Mouse (Mus musculus) hindbrain, postnatal 0 days (tissue): ENCODE results near the gene Cacna2d3. TPM values are rescaled to one million over a fixed set of nuclear protein-coding genes. Genes with fewer than 3 reads are reported as not detected.

Source experiments
- ATAC-seq: fragments of 200-750 bp; cut with Nextera tagmentation; 2 replicates; pipeline ENCODE4 v1.8.0; 2017; ENCODE audit warnings: mild to moderate bottlenecking, moderate TSS enrichment, moderate library complexity
- DNase-seq: peaks from one replicate; pipeline ENCODE4 v3.0.0-alpha.2; 2015; ENCODE audit warnings: low spot score
- H3K27ac ChIP-seq: fragments of 300-500 bp; sonication (generic); 2 replicates; pipeline ENCODE4 v1.5.1; 2014; ENCODE audit warnings: mild to moderate bottlenecking
- H3K27me3 ChIP-seq: fragments of 300-500 bp; sonication (generic); 2 replicates; pipeline ENCODE4 v1.6.1; 2014; ENCODE audit warnings: low read length, mixed read lengths; ENCODE audit not compliant: insufficient read depth
- H3K36me3 ChIP-seq: fragments of 300-500 bp; sonication (generic); 2 replicates; pipeline ENCODE4 v1.6.1; 2014; ENCODE audit warnings: low read length, mixed read lengths; ENCODE audit not compliant: insufficient read depth
- H3K4me1 ChIP-seq: fragments of 300-500 bp; sonication (generic); 2 replicates; pipeline ENCODE4 v1.6.1; 2014; ENCODE audit warnings: antibody characterized with exemption, low read length, mixed read lengths; ENCODE audit not compliant: insufficient read depth
- H3K4me2 ChIP-seq: fragments of 300-500 bp; sonication (generic); 2 replicates; pipeline ENCODE4 v1.6.1; 2014; ENCODE audit warnings: low read depth, mild to moderate bottlenecking, low read length, moderate library complexity, mixed read lengths
- H3K4me3 ChIP-seq: fragments of 300-500 bp; sonication (generic); 2 replicates; pipeline ENCODE4 v1.5.1; 2014; ENCODE audit warnings: low read length
- H3K9ac ChIP-seq: fragments of 300-500 bp; sonication (generic); replicated peaks from 2 replicates; pipeline ENCODE4 v1.6.1; 2014; ENCODE audit warnings: mild to moderate bottlenecking, low read length, moderate library complexity, mixed read lengths
- H3K9me3 ChIP-seq: fragments of 300-500 bp; sonication (generic); 2 replicates; pipeline ENCODE4 v1.6.1; 2016; ENCODE audit warnings: low read length, mixed read lengths
- CTCF ChIP-seq: IDR thresholded peaks from 2 replicates; pipeline ENCODE4 v1.5.1; 2016; ENCODE audit warnings: antibody characterized with exemption, control low read depth, low read depth
- WGBS: fragments of 180-500 bp; shearing (Covaris S2); extraction: QIAGEN DNeasy Blood & Tissue Kit; methylation state at CpG from one replicate; pipeline ENCODE4 v1.1.7; 2014; 5-methylcytosine and 5-hydroxymethylcytosine counted together
- polyA plus RNA-seq: library from polyadenylated mRNA; unstranded; fragments of >200 nt; fragmentation: Nextera tagmentation; extraction: Ambion mirVana; gene quantifications from 2 replicates; pipeline ENCODE4 v1.2.1, GENCODE M21; 2015
- total RNA-seq: library from RNA; depleted of rRNA; stranded (reverse); fragments of >200 nt; gene quantifications from 2 replicates; pipeline ENCODE4 v1.2.3, GENCODE M21; 2014

The Cacna2d3 gene
- total and polyA plus RNA-seq, 2 experiments from 2014 or later, result 37.6 to 39.0 TPM

DNA sequence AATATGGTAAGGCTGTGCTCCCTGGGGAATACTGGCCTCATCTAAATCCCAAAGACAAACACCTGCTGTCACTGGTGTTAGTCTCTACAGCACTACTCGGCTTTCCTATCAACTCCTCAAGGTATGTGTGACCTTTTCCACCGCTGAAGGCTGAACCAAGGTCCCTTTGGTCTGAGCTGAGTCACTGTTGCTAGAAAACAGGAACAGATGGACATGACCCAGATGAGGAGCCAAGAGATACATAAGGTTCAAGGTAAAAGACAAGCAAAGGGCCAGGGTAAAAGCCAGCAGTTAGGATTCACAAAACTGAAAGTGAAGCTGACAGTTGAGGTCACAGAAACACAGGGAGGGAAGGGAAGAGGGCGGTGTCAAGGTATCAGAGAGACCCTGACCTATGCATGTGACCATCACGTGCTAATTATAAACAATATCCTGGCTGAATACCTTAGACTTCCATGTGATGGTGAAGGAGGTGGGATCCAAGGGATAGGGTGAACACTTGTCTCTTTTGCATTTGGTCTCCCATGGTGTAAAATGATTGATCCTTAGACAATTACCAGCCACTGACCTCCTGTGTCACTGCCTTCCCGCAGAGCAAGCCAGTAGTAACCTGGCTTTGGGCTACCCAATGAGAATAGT lies 288.5 kb downstream of the Cacna2d3 start:
- Histone ChIP-seq H3K9ac (no peak overlapping the region), H3K9me3 (no peaks in the 10 kb centered on the region), H3K36me3 (no peaks in the 10 kb centered on the region), H3K4me1 (no peaks in the 10 kb centered on the region), H3K27me3 (no peaks in the 10 kb centered on the region), H3K4me3 (no peak overlapping the region), H3K4me2 (no peak overlapping the region), H3K27ac (no peak overlapping the region)
- WGBS, result 58% methylated on average over 5 of the region's 5 CpGs
- no peak for TF ChIP-seq CTCF
- DNase-seq (no peak), ATAC-seq (no peak)

DNA sequence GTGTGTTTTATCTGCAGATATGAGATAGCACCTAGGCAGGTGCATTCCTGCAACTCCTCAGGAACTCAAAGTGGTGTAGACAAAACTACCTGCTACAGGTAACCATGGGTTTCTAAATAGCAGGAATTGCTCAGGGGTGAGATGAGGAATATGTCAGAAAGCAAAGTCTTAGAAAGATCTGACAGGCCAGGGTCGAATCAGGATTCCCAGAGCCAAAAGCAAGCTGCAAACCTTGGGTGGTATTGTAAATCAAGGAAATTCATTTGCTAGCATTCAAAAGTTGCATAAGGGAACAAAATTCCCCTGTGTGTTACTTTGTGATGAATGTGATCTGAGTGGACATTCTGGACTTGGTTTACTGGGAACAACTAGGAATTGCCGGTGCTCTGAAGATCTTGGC lies 291.9 kb downstream of the Cacna2d3 start:
- H3K9ac ChIP-seq, result no peak overlapping the region
- no peak overlapping the region for H3K4me2 ChIP-seq
- no peak for TF ChIP-seq CTCF
- no peak for DNase-seq
- no peaks in the 10 kb centered on the region for H3K36me3 ChIP-seq
- no peaks in the 10 kb centered on the region for H3K4me1 ChIP-seq
- WGBS, result 57% methylated on average over 2 of the region's 2 CpGs
- no peak overlapping the region for H3K4me3 ChIP-seq
- H3K9me3 ChIP-seq, result no peaks in the 10 kb centered on the region
- H3K27me3 ChIP-seq, result no peaks in the 10 kb centered on the region
- ATAC-seq, result no peak
- no peak overlapping the region for H3K27ac ChIP-seq

DNA sequence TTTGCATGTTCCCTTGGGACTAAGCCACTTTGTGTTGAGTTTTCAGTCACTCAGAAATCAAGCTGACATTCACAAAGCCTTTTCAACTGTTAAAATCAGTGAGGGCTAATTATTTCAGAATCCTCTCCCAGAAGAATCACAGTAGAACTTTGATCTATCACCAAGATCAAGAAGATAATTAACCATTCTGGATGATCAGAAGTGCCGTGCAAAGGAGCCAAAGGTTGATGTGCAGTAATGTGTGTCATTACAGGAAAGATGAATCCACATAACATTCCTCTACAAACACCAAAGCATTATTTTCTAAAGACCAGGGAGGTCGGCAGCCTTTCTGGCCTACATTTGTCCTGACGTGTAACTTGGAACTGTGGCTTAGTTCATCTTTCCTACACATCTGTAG lies 296.0 kb downstream of the Cacna2d3 start:
- H3K4me1 ChIP-seq, result no peaks in the 10 kb centered on the region
- TF ChIP-seq CTCF, result no peak
- no peak overlapping the region for H3K9ac ChIP-seq
- no peak overlapping the region for H3K4me2 ChIP-seq
- 89% methylated on average over 3 of the region's 3 CpGs for WGBS
- H3K36me3 ChIP-seq, result no peaks in the 10 kb centered on the region
- H3K4me3 ChIP-seq, result no peak overlapping the region
- H3K9me3 ChIP-seq, result no peaks in the 10 kb centered on the region
- no peak for DNase-seq
- ATAC-seq, result no peak
- H3K27me3 ChIP-seq, result no peaks in the 10 kb centered on the region
- no peak overlapping the region for H3K27ac ChIP-seq

DNA sequence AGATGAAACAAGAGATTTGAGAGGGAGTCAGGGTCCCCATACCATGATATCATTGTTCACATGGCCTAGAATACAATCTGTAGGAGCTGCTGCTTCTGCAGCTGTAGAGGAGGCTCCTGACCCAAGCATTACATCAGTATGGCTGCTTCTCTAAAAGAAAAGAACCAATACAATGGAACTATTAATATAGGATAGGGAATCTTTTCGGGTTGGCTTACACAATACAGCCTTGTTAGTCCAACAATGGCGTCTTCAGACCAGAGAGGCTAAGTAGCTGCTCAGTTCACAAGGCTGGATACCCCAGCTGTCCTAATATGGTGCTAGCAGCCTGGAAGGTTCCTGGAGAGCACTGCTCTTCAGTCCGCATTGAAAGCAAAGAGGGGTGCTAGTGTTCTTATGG lies 296.5 kb downstream of the Cacna2d3 start:
- no peak for DNase-seq
- H3K9ac ChIP-seq, result no peak overlapping the region
- ATAC-seq, result no peak
- H3K36me3 ChIP-seq, result no peaks in the 10 kb centered on the region
- H3K4me1 ChIP-seq, result no peaks in the 10 kb centered on the region
- 85% methylated on average over 3 of the region's 3 CpGs for WGBS
- H3K4me3 ChIP-seq, result no peak overlapping the region
- H3K27me3 ChIP-seq, result no peaks in the 10 kb centered on the region
- no peak for TF ChIP-seq CTCF
- no peak overlapping the region for H3K4me2 ChIP-seq
- H3K9me3 ChIP-seq, result no peaks in the 10 kb centered on the region
- H3K27ac ChIP-seq, result no peak overlapping the region

DNA sequence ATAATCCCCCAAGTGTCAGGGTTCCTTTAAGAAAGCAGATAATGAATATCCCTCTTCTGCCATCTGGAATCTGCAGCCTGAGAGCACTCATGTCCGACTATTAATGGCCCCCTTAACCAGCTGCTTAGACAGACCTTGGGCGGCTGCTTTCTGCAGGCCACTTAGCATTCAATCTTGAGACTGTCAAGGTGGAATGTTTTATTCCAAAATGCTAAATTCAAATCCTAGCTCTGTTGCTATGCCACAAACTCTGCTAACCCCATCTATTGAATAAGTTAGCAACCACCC lies 315.8 kb downstream of the Cacna2d3 start:
- Histone ChIP-seq H3K27me3 (no peaks in the 10 kb centered on the region), H3K4me1 (no peaks in the 10 kb centered on the region), H3K36me3 (no peaks in the 10 kb centered on the region), H3K4me3 (no peak overlapping the region), H3K9ac (no peak overlapping the region), H3K27ac (no peak overlapping the region), H3K4me2 (no peak overlapping the region), H3K9me3 (no peaks in the 10 kb centered on the region)
- DNase-seq (peak; percentile 7), ATAC-seq (no peak)
- no peak for TF ChIP-seq CTCF
- WGBS, result 24% methylated on average over 2 of the region's 2 CpGs

DNA sequence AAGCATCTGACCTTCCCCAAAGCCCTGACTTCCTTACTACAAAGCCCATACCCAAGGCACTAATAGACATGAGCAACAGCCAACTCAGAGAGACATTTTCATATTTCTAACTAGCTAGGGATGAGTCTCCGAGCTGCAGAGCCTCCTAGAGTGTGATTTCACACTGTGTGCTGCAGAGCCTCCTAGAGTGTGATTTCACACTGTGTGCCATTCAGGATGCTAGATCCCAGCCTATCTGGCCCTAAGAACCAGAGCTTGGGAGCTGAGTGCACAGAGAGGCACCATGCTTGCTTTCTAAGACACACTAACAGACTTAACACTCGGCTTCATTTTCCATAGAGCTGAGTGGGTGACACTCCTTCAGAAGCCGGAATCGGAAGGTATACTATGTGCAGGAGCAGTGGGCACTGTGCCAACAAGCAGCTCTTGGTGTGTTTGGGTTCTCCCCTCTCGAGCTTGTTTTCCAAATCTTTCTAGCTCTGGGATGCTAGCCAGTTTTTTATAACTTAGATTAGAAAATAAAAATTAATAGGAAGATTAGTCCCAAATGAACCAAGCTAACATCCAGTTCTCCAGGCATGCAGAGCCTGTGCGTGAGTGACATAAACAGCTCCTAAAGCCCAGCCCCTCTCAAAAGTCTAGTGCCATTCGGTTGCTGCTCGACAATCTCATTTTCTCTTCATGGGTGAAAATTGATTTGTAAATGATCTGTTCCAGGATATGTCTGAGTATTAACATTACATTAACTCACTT lies 316.4 kb downstream of the Cacna2d3 start:
- no peaks in the 10 kb centered on the region for H3K36me3 ChIP-seq
- no peak for ATAC-seq
- no peak overlapping the region for H3K27ac ChIP-seq
- no peaks in the 10 kb centered on the region for H3K4me1 ChIP-seq
- 46% methylated on average over 8 of the region's 8 CpGs for WGBS
- no peak overlapping the region for H3K4me3 ChIP-seq
- no peak overlapping the region for H3K4me2 ChIP-seq
- no peak for TF ChIP-seq CTCF
- peak; percentile 38 for DNase-seq
- H3K27me3 ChIP-seq, result no peaks in the 10 kb centered on the region
- H3K9ac ChIP-seq, result no peak overlapping the region
- H3K9me3 ChIP-seq, result no peaks in the 10 kb centered on the region
